9 mouse cellular contexts compared by ENCODE assay signal in the genomic region with DNA sequence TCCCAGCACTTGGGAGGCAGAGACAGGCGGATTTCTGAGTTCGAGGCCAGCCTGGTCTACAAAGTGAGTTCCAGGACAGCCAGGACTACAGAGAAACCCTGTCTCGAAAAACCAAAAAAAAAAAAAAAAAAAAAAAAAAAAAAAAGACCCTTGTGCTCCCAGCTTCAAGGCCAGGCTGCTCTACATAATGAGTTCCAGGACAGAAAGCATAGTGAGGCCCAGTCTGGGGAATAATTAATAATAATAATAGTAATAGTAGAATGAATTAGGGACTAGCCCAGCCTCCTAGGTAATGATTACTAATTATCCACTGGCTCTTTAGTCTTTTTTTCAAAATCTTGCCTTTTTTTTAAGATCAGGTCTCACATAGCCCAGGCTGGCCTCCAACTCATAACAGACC. TPM values are rescaled to one million over a fixed set of nuclear protein-coding genes. Genes with fewer than 3 reads are reported as not detected.
DNase-seq lines count a peak whose midpoint lies in the region; ATAC-seq and TF ChIP-seq lines count a peak whose summit lies in the region.
"Not testable (repeated sequence)": the region's sequence is repeated elsewhere in the genome, so short reads cannot be mapped to it uniquely, and the experiment has no call there.
"Had no signal": no experiment of that assay in that cellular context is flagged by ENCODE, and none has a peak within 500 bp of the region (broad histone marks: within the 10 kb centered on the region; RNA-seq: fewer than 3 reads in every experiment).

No protein-coding gene starts in this region.

- not testable (repeated sequence) for TF ChIP-seq EP300 in stomach, postnatal 0 days (optimal IDR thresholded peaks at IDR 0.05)

- peaks cover 0 to 27% of the 10 kb centered on the region in 2 experiments; a peak in 2 of 4 replicates for H3K4me1 ChIP-seq in ES-E14 (ENCODE audit: control insufficient read depth in 2 of 2, insufficient read depth in 2 of 2, low read length in 2 of 2, poor library complexity in 1 of 2)
- peaks cover 40% of the 10 kb centered on the region for H3K4me1 ChIP-seq in forebrain, embryonic 13.5 days
- H3K4me1 ChIP-seq in heart, embryonic 14.5 days (ENCODE audit: control insufficient read depth in 2 of 2, insufficient read depth in 2 of 2, low read length in 2 of 2): peaks cover 28 to 36% of the 10 kb centered on the region in 2 experiments
- H3K4me1 ChIP-seq in hindbrain, postnatal 0 days (ENCODE audit: insufficient read depth, low read length): peaks cover 17% of the 10 kb centered on the region
- peaks cover 58% of the 10 kb centered on the region for H3K4me1 ChIP-seq in limb, embryonic 10.5 days
- H3K4me1 ChIP-seq in liver, embryonic 16.5 days (ENCODE audit: control insufficient read depth, low read depth, low read length): peaks cover 24% of the 10 kb centered on the region
- H3K4me1 ChIP-seq in midbrain, embryonic 14.5 days (ENCODE audit: control insufficient read depth, insufficient read depth, low read length): peaks cover 18% of the 10 kb centered on the region
- H3K4me1 ChIP-seq in stomach, postnatal 0 days (replicated peaks; ENCODE audit: control insufficient read depth, insufficient read depth): not testable (repeated sequence)

- in situ Hi-C loops in ES-E14 (cut with MboI; ENCODE audit: low sequenced_read_pairs in 2 of 2, unreplicated experiment in 2 of 2): not testable (repeated sequence)

- WGBS in forebrain, embryonic 13.5 days: 95% methylated on average over 2 of the region's 3 CpGs
- WGBS in heart, embryonic 14.5 days: 100% methylated on average over 1 of the region's 3 CpGs
- WGBS in hindbrain, postnatal 0 days: 92% methylated on average over 2 of the region's 3 CpGs
- WGBS in limb, embryonic 10.5 days: 82% methylated on average over 2 of the region's 3 CpGs
- 77% methylated on average over 2 of the region's 3 CpGs for WGBS in liver, embryonic 16.5 days (ENCODE audit: insufficient replicate concordance)
- WGBS in midbrain, embryonic 14.5 days: no CpG with 5 or more reads among the region's 3 CpGs
- 100% methylated on average over 1 of the region's 3 CpGs for WGBS in stomach, postnatal 0 days

- not testable (repeated sequence) for H3K27me3 ChIP-seq in forebrain, embryonic 13.5 days; heart, embryonic 14.5 days (ENCODE audit: control insufficient read depth, insufficient read depth, low read length); hindbrain, postnatal 0 days (ENCODE audit: insufficient read depth, low read length); midbrain, embryonic 14.5 days (ENCODE audit: control insufficient read depth, insufficient read depth, low read length); stomach, postnatal 0 days (ENCODE audit: control insufficient read depth, insufficient read depth, low read length)
- H3K27me3 ChIP-seq in limb, embryonic 10.5 days (ENCODE audit: low read depth, poor library complexity, severe bottlenecking): peaks cover 13% of the 10 kb centered on the region
- H3K27me3 ChIP-seq in liver, embryonic 16.5 days (ENCODE audit: control insufficient read depth, insufficient read depth, low read depth, low read length): peaks cover 16% of the 10 kb centered on the region

- H3K4me3 ChIP-seq in ES-E14 (ENCODE audit: insufficient read depth in 1 of 2, low read depth in 1 of 2, low read length in 2 of 2, poor library complexity in 1 of 2, severe bottlenecking in 1 of 2); stomach, postnatal 0 days (ENCODE audit: low read depth, low read length): not testable (repeated sequence)
- 0 out of 2 replicates have a peak overlapping the region, but pooled peaks have one; percentile 61 for H3K4me3 ChIP-seq in forebrain, embryonic 13.5 days
- peak overlapping the region in 1 of 2 experiments; percentile 62; a peak in 1 of 4 replicates for H3K4me3 ChIP-seq in heart, embryonic 14.5 days (ENCODE audit: control insufficient read depth in 1 of 2, insufficient read depth in 1 of 2, low read depth in 1 of 2, low read length in 2 of 2)
- peak overlapping the region; percentile 44; the same call in 1 of the 2 replicates for H3K4me3 ChIP-seq in hindbrain, postnatal 0 days (ENCODE audit: low read length)
- peak overlapping the region; percentile 70 for H3K4me3 ChIP-seq in limb, embryonic 10.5 days
- peak overlapping the region; percentile 67 for H3K4me3 ChIP-seq in liver, embryonic 16.5 days (ENCODE audit: low read depth, low read length)
- peak overlapping the region; percentile 45; the same call in 1 of the 2 replicates for H3K4me3 ChIP-seq in midbrain, embryonic 14.5 days (replicated peaks; ENCODE audit: low read depth, low read length)

- not testable (repeated sequence) for ATAC-seq in forebrain, embryonic 13.5 days; heart, embryonic 14.5 days (ENCODE audit: insufficient number of reproducible peaks, insufficient read depth, low FRiP score, low read depth); hindbrain, postnatal 0 days; liver, embryonic 16.5 days (ENCODE audit: low read depth); midbrain, embryonic 14.5 days (ENCODE audit: low FRiP score, low TSS enrichment); stomach, postnatal 0 days (ENCODE audit: low FRiP score, low TSS enrichment)

- TF ChIP-seq CTCF in hindbrain, postnatal 0 days (IDR thresholded peaks at IDR 0.05; ENCODE audit: low read depth); stomach, postnatal 0 days (IDR thresholded peaks at IDR 0.05; ENCODE audit: low read depth): not testable (repeated sequence)

- H3K36me3 ChIP-seq in ES-E14 (ENCODE audit: control insufficient read depth, insufficient read depth, low read length, poor library complexity, severe bottlenecking): peaks cover 43% of the 10 kb centered on the region
- peaks cover 44% of the 10 kb centered on the region for H3K36me3 ChIP-seq in forebrain, embryonic 13.5 days (ENCODE audit: poor library complexity, severe bottlenecking)
- peaks cover 42% of the 10 kb centered on the region for H3K36me3 ChIP-seq in heart, embryonic 14.5 days (ENCODE audit: control insufficient read depth, insufficient read depth, low read length)
- H3K36me3 ChIP-seq in hindbrain, postnatal 0 days (ENCODE audit: insufficient read depth, low read length): peaks cover 32% of the 10 kb centered on the region
- H3K36me3 ChIP-seq in limb, embryonic 10.5 days: peaks cover 46% of the 10 kb centered on the region
- peaks cover 24% of the 10 kb centered on the region for H3K36me3 ChIP-seq in liver, embryonic 16.5 days (ENCODE audit: control insufficient read depth, insufficient read depth)
- H3K36me3 ChIP-seq in midbrain, embryonic 14.5 days (ENCODE audit: control insufficient read depth, insufficient read depth, low read length): peaks cover 40% of the 10 kb centered on the region
- peaks cover 25% of the 10 kb centered on the region for H3K36me3 ChIP-seq in stomach, postnatal 0 days (ENCODE audit: control insufficient read depth, insufficient read depth, low read length)

- not testable (repeated sequence) for H3K9ac ChIP-seq in ES-E14 (ENCODE audit: insufficient read depth, low read depth, low read length, poor library complexity, severe bottlenecking); forebrain, embryonic 13.5 days; heart, embryonic 14.5 days (ENCODE audit: low read length); hindbrain, postnatal 0 days (replicated peaks; ENCODE audit: low read length); liver, embryonic 16.5 days (ENCODE audit: low read depth, low read length); midbrain, embryonic 14.5 days (replicated peaks; ENCODE audit: low read length); stomach, postnatal 0 days (ENCODE audit: low read length)

- H3K27ac ChIP-seq in ES-E14 (ENCODE audit: insufficient read depth, low read depth, low read length, poor library complexity, severe bottlenecking); forebrain, embryonic 13.5 days; heart, embryonic 14.5 days (replicated peaks in 1 of 2; ENCODE audit: control insufficient read depth in 1 of 2, insufficient read depth in 1 of 2, low read depth in 2 of 2, low read length in 2 of 2); limb, embryonic 10.5 days; liver, embryonic 16.5 days (ENCODE audit: low read length); midbrain, embryonic 14.5 days (replicated peaks; ENCODE audit: low read depth, low read length); stomach, postnatal 0 days (replicated peaks): not testable (repeated sequence)
- H3K27ac ChIP-seq in hindbrain, postnatal 0 days: peak overlapping the region; percentile 71; the same call in 1 of the 2 replicates

- H3K4me2 ChIP-seq in forebrain, embryonic 13.5 days: peak overlapping the region; percentile 93
- H3K4me2 ChIP-seq in heart, embryonic 14.5 days (ENCODE audit: low read length): peak overlapping the region; percentile 99
- peak overlapping the region; percentile 67 for H3K4me2 ChIP-seq in hindbrain, postnatal 0 days (ENCODE audit: low read depth, low read length)
- H3K4me2 ChIP-seq in liver, embryonic 16.5 days (ENCODE audit: low read depth, low read length): peak overlapping the region; percentile 87; the same call in 1 of the 2 replicates
- H3K4me2 ChIP-seq in midbrain, embryonic 14.5 days (ENCODE audit: low read length): peak overlapping the region; percentile 77
- peak overlapping the region; percentile 96; the same call in 1 of the 2 replicates for H3K4me2 ChIP-seq in stomach, postnatal 0 days (replicated peaks; ENCODE audit: low read depth)

- DNase-seq in ES-E14 (ENCODE audit: low read depth, low spot score); hindbrain, postnatal 0 days (ENCODE audit: low spot score); limb, embryonic 10.5 days (ENCODE audit: low spot score); midbrain, embryonic 14.5 days; stomach, postnatal 0 days (ENCODE audit: low spot score): not testable (repeated sequence)

- not testable (repeated sequence) for H3K9me3 ChIP-seq in ES-E14 (ENCODE audit: control insufficient read depth, insufficient read depth, low read depth, low read length); forebrain, embryonic 13.5 days (replicated peaks); heart, embryonic 14.5 days (ENCODE audit: control insufficient read depth, low read length); hindbrain, postnatal 0 days (ENCODE audit: low read length); limb, embryonic 10.5 days (replicated peaks); liver, embryonic 16.5 days (replicated peaks; ENCODE audit: control insufficient read depth, low read length); midbrain, embryonic 14.5 days (ENCODE audit: control insufficient read depth, low read length); stomach, postnatal 0 days (ENCODE audit: control insufficient read depth, low read length)

RNA-seq across cellular contexts. Expression of a gene that starts 0.4 kb away (rescaled TPM):
- total RNA-seq in ES-E14 (2012; rRNA removed): 16.7 and 40.0 TPM in 2 replicates
- 21.6 and 22.3 TPM in 2 replicates for polyA plus RNA-seq in forebrain, embryonic 13.5 days (2015; fragmentation: Nextera tagmentation; extraction: Ambion mirVana)
- polyA plus RNA-seq in heart, embryonic 14.5 days (2014; fragmentation: Nextera tagmentation; extraction: Ambion mirVana): 7.9 and 8.6 TPM in 2 replicates
- 75.8 and 80.4 TPM in 2 replicates for total RNA-seq in hindbrain, postnatal 0 days (2014; rRNA removed)
- 38.6 and 40.3 TPM in 2 replicates for polyA plus RNA-seq in hindbrain, postnatal 0 days (2015; fragmentation: Nextera tagmentation; extraction: Ambion mirVana)
- polyA plus RNA-seq in limb, embryonic 10.5 days (2016; fragmentation: Nextera tagmentation; extraction: Ambion mirVana): 8.6 and 9.2 TPM in 2 replicates
- polyA plus RNA-seq in liver, embryonic 16.5 days (2015; fragmentation: Nextera tagmentation; extraction: Ambion mirVana): 11.5 and 15.3 TPM in 2 replicates
- polyA plus RNA-seq in midbrain, embryonic 14.5 days (2014; fragmentation: Nextera tagmentation; extraction: Ambion mirVana): 25.2 and 31.0 TPM in 2 replicates
- 12.5 and 14.7 TPM in 2 replicates for polyA plus RNA-seq in stomach, postnatal 0 days (2015; fragmentation: Nextera tagmentation; extraction: Ambion mirVana)

RNA-seq across cellular contexts. Expression of a gene that starts 6.5 kb away (rescaled TPM):
- total RNA-seq in ES-E14 (2012; rRNA removed): 2,560 and 3,102 TPM in 2 replicates
- 911 and 1,077 TPM in 2 replicates for polyA plus RNA-seq in forebrain, embryonic 13.5 days (2015; fragmentation: Nextera tagmentation; extraction: Ambion mirVana)
- 703 and 745 TPM in 2 replicates for polyA plus RNA-seq in heart, embryonic 14.5 days (2014; fragmentation: Nextera tagmentation; extraction: Ambion mirVana)
- 577 and 578 TPM in 2 replicates for total RNA-seq in hindbrain, postnatal 0 days (2014; rRNA removed)
- polyA plus RNA-seq in hindbrain, postnatal 0 days (2015; fragmentation: Nextera tagmentation; extraction: Ambion mirVana): 954 and 958 TPM in 2 replicates
- polyA plus RNA-seq in limb, embryonic 10.5 days (2016; fragmentation: Nextera tagmentation; extraction: Ambion mirVana): 966 and 1,201 TPM in 2 replicates
- 598 and 706 TPM in 2 replicates for polyA plus RNA-seq in liver, embryonic 16.5 days (2015; fragmentation: Nextera tagmentation; extraction: Ambion mirVana)
- polyA plus RNA-seq in midbrain, embryonic 14.5 days (2014; fragmentation: Nextera tagmentation; extraction: Ambion mirVana): 707 and 859 TPM in 2 replicates
- 1,058 and 1,265 TPM in 2 replicates for polyA plus RNA-seq in stomach, postnatal 0 days (2015; fragmentation: Nextera tagmentation; extraction: Ambion mirVana)

RNA-seq across cellular contexts. Expression of a gene that starts 52.4 kb away (rescaled TPM):
- 0.71 and 2.6 TPM in 2 replicates for total RNA-seq in ES-E14 (2012; rRNA removed)
- 1.8 and 3.7 TPM in 2 replicates for polyA plus RNA-seq in forebrain, embryonic 13.5 days (2015; fragmentation: Nextera tagmentation; extraction: Ambion mirVana)
- 0.35 TPM in 1 of 2 replicates, not detected in the other for polyA plus RNA-seq in heart, embryonic 14.5 days (2014; fragmentation: Nextera tagmentation; extraction: Ambion mirVana)
- total RNA-seq in hindbrain, postnatal 0 days (2014; rRNA removed): 5.1 and 5.8 TPM in 2 replicates
- 3.1 and 3.2 TPM in 2 replicates for polyA plus RNA-seq in hindbrain, postnatal 0 days (2015; fragmentation: Nextera tagmentation; extraction: Ambion mirVana)
- polyA plus RNA-seq in limb, embryonic 10.5 days (2016; fragmentation: Nextera tagmentation; extraction: Ambion mirVana): 0.13 and 0.39 TPM in 2 replicates
- 0.63 and 1.4 TPM in 2 replicates for polyA plus RNA-seq in liver, embryonic 16.5 days (2015; fragmentation: Nextera tagmentation; extraction: Ambion mirVana)
- 1.7 and 1.9 TPM in 2 replicates for polyA plus RNA-seq in midbrain, embryonic 14.5 days (2014; fragmentation: Nextera tagmentation; extraction: Ambion mirVana)
- 0.35 and 0.36 TPM in 2 replicates for polyA plus RNA-seq in stomach, postnatal 0 days (2015; fragmentation: Nextera tagmentation; extraction: Ambion mirVana)
- total RNA-seq: gastrocnemius, adult 8-10 months had no signal
